Mouse (Mus musculus): Measurements from ENCODE around the gene Fgfr2.
A peak's percentile ranks its signal among the peaks of the same experiment; 100 is the strongest.

- peak; percentile 58 for TF ChIP-seq POLR2A (IDR thresholded peaks at IDR 0.05; ENCODE audit: low read depth, low read length)
- no peak for TF ChIP-seq CTCF (IDR thresholded peaks at IDR 0.05; ENCODE audit: extremely low read depth, insufficient read length, insufficient replicate concordance, low read depth, low read length)
These were observed 1712.6 kb downstream of the Fgfr2 start, which contains the start of the genes Ikzf5 and Acadsb for GRCm38 (mm10) chr7:131410416-131411058.

Data from small intestine, adult 2 months (tissue).